Mouse (Mus musculus): ENCODE measurements around the gene Rab44.
A peak's percentile ranks its signal among the peaks of the same experiment; 100 is the strongest.
"Not testable (repeated sequence)": the region's sequence is repeated elsewhere in the genome, so short reads cannot be mapped to it uniquely, and the experiment has no call there.

Rab44 gene

GRCm38 (mm10) chr17:29090776-29091175, 23.2 kb upstream of the Rab44 start, which contains the start of gene Cdkn1a:
TSS of gene Cdkn1a (plus strand) at chr17:29090976.
- DNase-seq (ENCODE audit: low spot score in 2 of 2): no peak

GRCm38 (mm10) chr17:29091348-29091944, 22.5 kb upstream of the Rab44 start:
- no peak for DNase-seq (ENCODE audit: low spot score in 2 of 2)

GRCm38 (mm10) chr17:29092497-29092896, 21.4 kb upstream of the Rab44 start:
- DNase-seq (ENCODE audit: low spot score in 2 of 2): no peak

GRCm38 (mm10) chr17:29093110-29093952, 20.6 kb upstream of the Rab44 start:
- peak; percentile 63 to 79 for DNase-seq (ENCODE audit: low spot score in 2 of 2)

GRCm38 (mm10) chr17:29093961-29094309, 20.0 kb upstream of the Rab44 start:
- DNase-seq (ENCODE audit: low spot score in 2 of 2): no peak

GRCm38 (mm10) chr17:29094310-29095181, 19.4 kb upstream of the Rab44 start:
- no peak for DNase-seq (ENCODE audit: low spot score in 2 of 2)

- DNase-seq (ENCODE audit: low spot score in 2 of 2): peak; percentile 94 to 98
These were observed 18.7 kb upstream of the Rab44 start for GRCm38 (mm10) chr17:29095201-29095733.

- no peak for DNase-seq (ENCODE audit: low spot score in 2 of 2)
These were observed 17.7 kb upstream of the Rab44 start for GRCm38 (mm10) chr17:29096245-29096644.

GRCm38 (mm10) chr17:29096851-29097561, 16.9 kb upstream of the Rab44 start:
- DNase-seq (ENCODE audit: low spot score in 2 of 2): peak in 1 of 2 experiments; percentile 1

GRCm38 (mm10) chr17:29098291-29098690, 15.7 kb upstream of the Rab44 start:
- DNase-seq (ENCODE audit: low spot score in 2 of 2): peak in 1 of 2 experiments; percentile 1

- peak in 1 of 2 experiments; percentile 0 for DNase-seq (ENCODE audit: low spot score in 2 of 2)
These were observed 14.9 kb upstream of the Rab44 start for GRCm38 (mm10) chr17:29099076-29099475.

GRCm38 (mm10) chr17:29100627-29101026, 13.3 kb upstream of the Rab44 start:
- DNase-seq (ENCODE audit: low spot score in 2 of 2): peak in 1 of 2 experiments; percentile 1

GRCm38 (mm10) chr17:29110356-29110755, 3.6 kb upstream of the Rab44 start:
- DNase-seq (ENCODE audit: low spot score in 2 of 2): not testable (repeated sequence)

GRCm38 (mm10) chr17:29111332-29111731, 2.6 kb upstream of the Rab44 start:
- no peak for DNase-seq (ENCODE audit: low spot score in 2 of 2)

- no peak for DNase-seq (ENCODE audit: low spot score in 2 of 2)
These were observed 2.1 kb downstream of the Rab44 start for GRCm38 (mm10) chr17:29116023-29116422.

- peak in 1 of 2 experiments; percentile 0 for DNase-seq (ENCODE audit: low spot score in 2 of 2)
These were observed 3.2 kb downstream of the Rab44 start for GRCm38 (mm10) chr17:29117006-29117648.

GRCm38 (mm10) chr17:29118057-29118456, 4.1 kb downstream of the Rab44 start:
- DNase-seq (ENCODE audit: low spot score in 2 of 2): peak in 1 of 2 experiments; percentile 0

- DNase-seq (ENCODE audit: low spot score in 2 of 2): peak in 1 of 2 experiments; percentile 1
These were observed 6.7 kb downstream of the Rab44 start for GRCm38 (mm10) chr17:29120666-29121065.

GRCm38 (mm10) chr17:29122817-29123216, 8.9 kb downstream of the Rab44 start:
- DNase-seq (ENCODE audit: low spot score in 2 of 2): no peak

- DNase-seq (ENCODE audit: low spot score in 2 of 2): no peak
These were observed 9.7 kb downstream of the Rab44 start for GRCm38 (mm10) chr17:29123578-29124174.

Data from left cerebral cortex, adult 9 months (tissue).